Comparison of ENCODE assay signal across 8 mouse cellular contexts in the genomic region with DNA sequence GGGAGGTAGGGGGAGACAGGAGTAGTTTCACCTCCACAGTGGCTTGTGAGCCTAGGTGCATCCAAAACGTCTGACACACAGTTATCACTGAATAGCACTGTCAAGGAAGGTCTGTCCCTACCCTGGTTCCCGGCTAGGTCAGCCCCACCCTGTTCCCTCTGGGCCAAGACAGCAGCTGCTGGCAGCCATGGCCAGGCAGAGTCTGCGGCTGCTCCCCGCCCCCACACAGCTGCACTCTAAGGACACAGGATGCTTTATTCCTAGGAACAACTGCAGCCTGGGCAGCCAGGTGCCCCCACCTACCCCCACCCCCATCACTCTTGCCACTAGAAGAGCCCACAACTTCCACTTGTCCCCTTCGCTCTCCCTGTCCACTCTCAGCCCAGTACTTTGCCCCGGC.
A peak's percentile ranks its signal among the peaks of the same experiment; 100 is the strongest.
DNase-seq lines count a peak whose midpoint lies in the region; ATAC-seq lines count a peak whose summit lies in the region.

No protein-coding gene starts in this region.

- H3K27me3 ChIP-seq in kidney, embryonic 15.5 days, result no peaks in the 10 kb centered on the region
- no peaks in the 10 kb centered on the region for H3K27me3 ChIP-seq in hindbrain, embryonic 13.5 days

- ATAC-seq in kidney, embryonic 15.5 days (replicated peaks; ENCODE audit: low FRiP score), result peak; percentile 54
- peak; percentile 65 for ATAC-seq in hindbrain, embryonic 13.5 days (ENCODE audit: low FRiP score)

- 38% methylated on average over 6 of the region's 6 CpGs for WGBS in kidney, embryonic 15.5 days
- WGBS in hindbrain, embryonic 13.5 days, result 42% methylated on average over 6 of the region's 6 CpGs

- no peak overlapping the region for H3K9ac ChIP-seq in kidney, embryonic 15.5 days
- H3K9ac ChIP-seq in hindbrain, embryonic 13.5 days, result peak overlapping the region; percentile 60; the same call in 1 of the 2 replicates

- H3K27ac ChIP-seq in kidney, embryonic 15.5 days, result peak overlapping the region; percentile 82
- H3K27ac ChIP-seq in hindbrain, embryonic 13.5 days, result peak overlapping the region; percentile 87

- DNase-seq in kidney, adult 8-10 months, result no peak
- DNase-seq in NIH3T3 (ENCODE audit: low read depth), result peak; percentile 35
- DNase-seq in gastrocnemius, adult 18-20 months (ENCODE audit: low spot score), result peak; percentile 79
- DNase-seq in lung, postnatal 36 days, result peak; percentile 71
- DNase-seq in testis, postnatal 14 days (ENCODE audit: low spot score), result peak; percentile 52
- DNase-seq in right cerebral cortex, postnatal 36 days (ENCODE audit: low spot score in 2 of 2), result no peak

- no peak overlapping the region for H3K4me3 ChIP-seq in kidney, embryonic 15.5 days (replicated peaks)
- H3K4me3 ChIP-seq in hindbrain, embryonic 13.5 days, result no peak overlapping the region

- H3K4me1 ChIP-seq in kidney, embryonic 15.5 days, result peaks cover 65% of the 10 kb centered on the region
- H3K4me1 ChIP-seq in hindbrain, embryonic 13.5 days (replicated peaks), result peaks cover 42% of the 10 kb centered on the region

- H3K9me3 ChIP-seq in kidney, embryonic 15.5 days (replicated peaks), result peaks cover 4% of the 10 kb centered on the region; the same call in 1 of the 2 replicates
- H3K9me3 ChIP-seq in hindbrain, embryonic 13.5 days, result no peaks in the 10 kb centered on the region

- peaks cover 80% of the 10 kb centered on the region for H3K36me3 ChIP-seq in kidney, embryonic 15.5 days
- H3K36me3 ChIP-seq in hindbrain, embryonic 13.5 days, result peaks cover 58% of the 10 kb centered on the region

- H3K4me2 ChIP-seq in kidney, embryonic 15.5 days, result no peak overlapping the region
- H3K4me2 ChIP-seq in hindbrain, embryonic 13.5 days, result no peak overlapping the region

Comparison
In these comparisons a context has a peak if more than half of its experiments do, and no peak if none do; other contexts are left out.
1. DNase-seq: peak in NIH3T3 (single experiment), gastrocnemius, adult 18-20 months (single experiment), lung, postnatal 36 days (single experiment) and testis, postnatal 14 days (single experiment); none in kidney, adult 8-10 months (0 of 2) and right cerebral cortex, postnatal 36 days (0 of 2).